Mouse (Mus musculus) large intestine, adult 2 months (tissue): ENCODE results near the gene Atp5b. TPM values are rescaled to one million over a fixed set of nuclear protein-coding genes. Genes with fewer than 3 reads are reported as not detected.

ENCODE experiments used
- DNase-seq: peaks from one replicate; pipeline ENCODE4 v3.0.0-alpha.2; 2012; ENCODE audit warnings: low read depth, low spot score
- WGBS: fragments of 180-500 bp; shearing (Covaris S2); methylation state at CpG from one replicate; pipeline ENCODE4 v1.1.7; 2018; 5-methylcytosine and 5-hydroxymethylcytosine counted together
- polyA plus RNA-seq: library from polyadenylated mRNA; depleted of rRNA; stranded (reverse); fragments of >200 nt; gene quantifications from 2 replicates; pipeline ENCODE4 v1.2.3, GENCODE M21; 2012

Gene Atp5b
- polyA plus RNA-seq, 1 experiment, result 3,352 TPM

GRCm38 (mm10) chr10:128093496-128094294 lies 10.6 kb downstream of the Atp5b start:
- 13% methylated on average over 13 of the region's 13 CpGs for WGBS
- no peak for DNase-seq

- 7% methylated on average over 19 of the region's 19 CpGs for WGBS
- DNase-seq, result no peak
These were observed 11.4 kb downstream of the Atp5b start for GRCm38 (mm10) chr10:128094340-128094968.

GRCm38 (mm10) chr10:128095003-128095636 lies 12.0 kb downstream of the Atp5b start:
- WGBS, result 25% methylated on average over 9 of the region's 9 CpGs

GRCm38 (mm10) chr10:128096313-128096692 lies 13.2 kb downstream of the Atp5b start:
- DNase-seq, result no peak
- 23% methylated on average over 4 of the region's 4 CpGs for WGBS

More at GRCm38 (mm10) chr10:128095003-128095636, 12.0 kb downstream of the Atp5b start:
- DNase-seq, result no peak

- WGBS, result under 1% methylated on average over 86 of the region's 86 CpGs
- DNase-seq, result no peak
These were observed 13.9 kb downstream of the Atp5b start for GRCm38 (mm10) chr10:128096693-128097586.

- 0% methylated on average over 13 of the region's 13 CpGs for WGBS
- DNase-seq, result no peak
These were observed 14.5 kb downstream of the Atp5b start for GRCm38 (mm10) chr10:128097587-128097971.

GRCm38 (mm10) chr10:128110103-128110761 lies 27.2 kb downstream of the Atp5b start:
- WGBS, result 80% methylated on average over 4 of the region's 4 CpGs
- DNase-seq, result no peak

GRCm38 (mm10) chr10:128111227-128111626 lies 28.2 kb downstream of the Atp5b start:
- DNase-seq, result no peak

- no peak for DNase-seq
- 87% methylated on average over 7 of the region's 7 CpGs for WGBS
These were observed 40.8 kb downstream of the Atp5b start for GRCm38 (mm10) chr10:128123833-128124232.

GRCm38 (mm10) chr10:128124831-128125230 lies 41.8 kb downstream of the Atp5b start:
- no peak for DNase-seq
- WGBS, result 93% methylated on average over 9 of the region's 9 CpGs

GRCm38 (mm10) chr10:128125951-128126350 lies 42.9 kb downstream of the Atp5b start:
- DNase-seq, result no peak
- 85% methylated on average over 14 of the region's 14 CpGs for WGBS

- 69% methylated on average over 5 of the region's 5 CpGs for WGBS
- DNase-seq, result no peak
These were observed 44.4 kb downstream of the Atp5b start for GRCm38 (mm10) chr10:128127497-128127896.

GRCm38 (mm10) chr10:128128143-128128542 lies 45.1 kb downstream of the Atp5b start:
- WGBS, result 73% methylated on average over 8 of the region's 8 CpGs
- DNase-seq, result no peak

GRCm38 (mm10) chr10:128131297-128131696 lies 48.2 kb downstream of the Atp5b start:
- 59% methylated on average over 3 of the region's 3 CpGs for WGBS
- DNase-seq, result no peak

GRCm38 (mm10) chr10:128131812-128132211 lies 48.7 kb downstream of the Atp5b start:
- no peak for DNase-seq

GRCm38 (mm10) chr10:128133650-128134332 lies 50.7 kb downstream of the Atp5b start:
- 67% methylated on average over 13 of the region's 13 CpGs for WGBS
- DNase-seq, result no peak

GRCm38 (mm10) chr10:128135374-128135773 lies 52.3 kb downstream of the Atp5b start:
- 83% methylated on average over 6 of the region's 6 CpGs for WGBS
- no peak for DNase-seq
